Mouse (Mus musculus) kidney, adult 2 months (tissue): ENCODE measurements around the gene Asap3.

ENCODE experiments used
- CTCF ChIP-seq: fragments of 200-500 bp; conservative IDR thresholded peaks from 2 replicates; pipeline ENCODE4 v1.5.1; 2011; ENCODE audit warnings: low read depth, mild to moderate bottlenecking, control low read depth, low read length, moderate library complexity, mixed read lengths; ENCODE audit not compliant: insufficient read depth, insufficient read length
- POLR2A ChIP-seq: fragments of 200-500 bp; IDR thresholded peaks from one replicate; pipeline ENCODE4 v1.6.1; 2011; ENCODE audit warnings: low read depth, low read length, control low read depth

DNA sequence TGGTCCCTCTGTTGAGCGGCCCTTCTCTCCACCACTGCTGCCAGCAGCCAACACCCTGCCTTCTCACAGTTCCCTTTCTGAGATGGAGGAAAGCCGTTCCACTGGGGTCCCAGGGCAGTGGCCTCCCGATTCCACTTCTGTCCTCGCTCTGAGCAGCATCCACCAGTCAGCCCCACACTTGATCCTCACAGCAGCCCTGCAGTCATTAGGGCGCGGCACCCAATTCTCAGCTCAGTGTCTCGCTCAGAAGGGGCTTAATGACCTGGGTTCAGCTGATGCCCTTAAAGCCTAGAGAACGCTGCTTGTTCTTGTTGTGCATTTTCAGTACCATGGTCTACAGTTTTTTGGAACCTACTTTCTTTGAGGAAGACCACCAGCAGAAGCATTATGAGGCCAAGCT lies 74.9 kb downstream of the Asap3 start:
- TF ChIP-seq CTCF (no peak), POLR2A (no peak)
